Mouse (Mus musculus) small intestine, adult 2 months (tissue): ENCODE measurements at regions not wholly inside any gene's neighbourhood (a gene's known extent, or its start where the extent isn't known, plus 50 kb on each side); places are given as distances from the start of the nearest gene placed in this dataset.

Source experiments
- H3K27ac ChIP-seq: fragments of 200-500 bp; 2 replicates; pipeline ENCODE4 v1.5.1; 2012; ENCODE audit warnings: low read depth, low read length, control low read depth, inconsistent platforms; ENCODE audit not compliant: insufficient read depth
- H3K27me3 ChIP-seq: fragments of 200-500 bp; 2 replicates; pipeline ENCODE4 v1.6.1; 2012; ENCODE audit warnings: mild to moderate bottlenecking, moderate library complexity, low read length, inconsistent platforms; ENCODE audit not compliant: control insufficient read depth, insufficient read depth
- H3K36me3 ChIP-seq: fragments of 200-500 bp; 2 replicates; pipeline ENCODE4 v1.6.1; 2012; ENCODE audit warnings: mild to moderate bottlenecking, low read length, control low read depth, inconsistent platforms; ENCODE audit not compliant: control insufficient read depth, insufficient read depth
- H3K4me1 ChIP-seq: fragments of 200-500 bp; 2 replicates; pipeline ENCODE4 v1.6.1; 2012; ENCODE audit warnings: low read length, inconsistent platforms, mixed read lengths; ENCODE audit not compliant: control insufficient read depth, insufficient read depth, insufficient read length
- H3K4me3 ChIP-seq: fragments of 200-500 bp; 2 replicates; pipeline ENCODE4 v1.5.1; 2012; ENCODE audit warnings: low read depth, mild to moderate bottlenecking, control low read depth, inconsistent platforms, low read length, moderate library complexity
- CTCF ChIP-seq: fragments of 200-500 bp; IDR thresholded peaks from 2 replicates; pipeline ENCODE4 v1.5.1; 2012; ENCODE audit warnings: low read depth, mild to moderate bottlenecking, control low read depth, inconsistent platforms, low read length, moderate library complexity, mixed read lengths; ENCODE audit not compliant: insufficient replicate concordance, insufficient read length; ENCODE audit errors: extremely low read depth
- POLR2A ChIP-seq: fragments of 200-500 bp; IDR thresholded peaks from 2 replicates; pipeline ENCODE4 v1.6.1; 2012; ENCODE audit warnings: low read depth, mild to moderate bottlenecking, control low read depth, inconsistent platforms, low read length, moderate library complexity
- WGBS: fragments of 180-500 bp; shearing (Covaris S2); methylation state at CpG from one replicate; pipeline ENCODE4 v1.1.7; 2018; 5-methylcytosine and 5-hydroxymethylcytosine counted together

- 69% methylated on average over 14 of the region's 14 CpGs for WGBS
- H3K27ac ChIP-seq: no peak overlapping the region
- H3K27me3 ChIP-seq: no peaks in the 10 kb centered on the region
- no peak overlapping the region for H3K4me3 ChIP-seq
- H3K36me3 ChIP-seq: no peaks in the 10 kb centered on the region
- TF ChIP-seq POLR2A (no peak), CTCF (no peak)
- H3K4me1 ChIP-seq: no peaks in the 10 kb centered on the region
Measured at GRCm38 (mm10) chr14:120223528-120224201, 51.8 kb upstream of the Mbnl2 start.

DNA sequence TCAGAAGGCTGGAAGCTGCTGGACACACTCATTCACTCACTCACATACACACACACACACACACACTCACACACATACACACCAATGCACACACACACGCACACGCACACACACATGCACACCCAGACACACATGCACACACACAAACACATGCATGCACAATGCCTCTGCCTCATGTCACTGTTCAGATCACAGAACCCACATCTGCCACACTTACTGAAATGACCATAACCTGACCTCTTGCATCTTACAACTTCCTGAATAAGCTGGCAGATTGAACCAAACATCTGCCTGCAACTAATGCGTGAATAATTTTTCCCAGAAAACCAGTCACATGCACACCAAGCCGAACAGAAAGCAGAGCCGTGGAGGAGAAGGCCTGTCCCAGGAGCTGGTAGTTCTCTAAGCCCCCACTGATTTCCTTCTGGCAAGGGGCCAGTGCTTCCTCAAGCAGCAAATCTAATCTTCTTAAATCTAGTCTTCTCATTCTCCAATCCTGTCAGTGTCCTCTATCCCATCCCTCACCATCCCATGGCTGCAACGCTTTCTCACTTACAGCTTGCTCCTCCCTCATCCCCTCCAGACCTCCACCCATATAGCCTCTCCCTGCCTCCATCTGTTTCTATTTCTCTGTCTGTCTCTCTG lies 51.1 kb upstream of the Mbnl2 start:
- TF ChIP-seq CTCF: no peak
- TF ChIP-seq POLR2A: no peak
- 64% methylated on average over 6 of the region's 6 CpGs for WGBS
- Histone ChIP-seq H3K27ac (no peak overlapping the region), H3K27me3 (no peaks in the 10 kb centered on the region), H3K4me1 (no peaks in the 10 kb centered on the region), H3K4me3 (no peak overlapping the region), H3K36me3 (no peaks in the 10 kb centered on the region)

DNA sequence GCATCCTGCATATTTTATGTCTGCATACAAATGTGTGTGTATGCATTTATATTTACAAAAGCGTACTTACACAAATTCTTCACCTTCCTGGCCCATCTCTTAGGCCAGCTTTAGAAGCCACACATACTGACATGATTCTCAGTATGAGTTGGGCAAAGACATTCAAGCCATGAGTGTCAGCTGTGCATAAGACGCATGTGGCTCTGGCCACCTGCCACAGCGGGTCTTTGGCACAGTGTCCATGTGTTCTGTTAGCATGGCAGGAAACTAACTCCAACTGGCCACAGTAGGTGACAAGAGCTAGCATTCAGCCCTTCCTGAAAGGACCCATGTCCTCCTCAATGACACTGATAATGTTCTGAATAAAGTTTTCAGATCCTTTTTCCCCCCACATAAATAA lies 49.8 kb upstream of the Mbnl2 start:
- TF ChIP-seq POLR2A: no peak
- TF ChIP-seq CTCF: no peak
- Histone ChIP-seq H3K36me3 (no peaks in the 10 kb centered on the region), H3K27ac (no peak overlapping the region), H3K4me1 (no peaks in the 10 kb centered on the region), H3K4me3 (no peak overlapping the region), H3K27me3 (no peaks in the 10 kb centered on the region)
- 88% methylated on average over 3 of the region's 3 CpGs for WGBS
